Mouse (Mus musculus) lung, adult 2 months (tissue): ENCODE results near the gene Pdia4.

Source experiments
- CTCF ChIP-seq: fragments of 200-500 bp; IDR thresholded peaks from 2 replicates; pipeline ENCODE4 v1.5.1; 2011; ENCODE audit warnings: mild to moderate bottlenecking, low read length, control low read depth; ENCODE audit not compliant: insufficient read depth
- POLR2A ChIP-seq: fragments of 200-500 bp; IDR thresholded peaks from 2 replicates; pipeline ENCODE4 v1.6.1; 2011; ENCODE audit warnings: low read depth, mild to moderate bottlenecking, control low read depth, low read length, borderline replicate concordance; ENCODE audit errors: extremely low read depth

GRCm38 (mm10) chr6:47788821-47789220 is 24.4 kb downstream of the Pdia4 start:
- TF ChIP-seq POLR2A (no peak), CTCF (no peak)
